Mouse (Mus musculus) heart, adult 2 months (tissue): ENCODE results near the gene Stmn1.

Experiments used
- CTCF ChIP-seq: fragments of 200-600 bp; IDR thresholded peaks from 2 replicates; pipeline ENCODE4 v1.8.1; 2022; ENCODE audit warnings: antibody characterized with exemption, mild to moderate bottlenecking, moderate library complexity
- EP300 ChIP-seq: fragments of 200-500 bp; IDR thresholded peaks from 2 replicates; pipeline ENCODE4 v1.6.1; 2011; ENCODE audit warnings: low read depth, low read length, control low read depth; ENCODE audit not compliant: insufficient read depth
- POLR2A ChIP-seq: fragments of 200-500 bp; IDR thresholded peaks from 2 replicates; pipeline ENCODE4 v1.6.1; 2011; ENCODE audit warnings: mild to moderate bottlenecking, low read depth, low read length, control low read depth; ENCODE audit not compliant: insufficient read depth

- TF ChIP-seq POLR2A (no peak), CTCF (no peak), EP300 (no peak)
Observed at GRCm38 (mm10) chr4:134515614-134516013, 47.5 kb downstream of the Stmn1 start.
